Mouse (Mus musculus) CH12.LX (cell line): ENCODE data around the gene Pakap. TPM values are rescaled to one million over a fixed set of nuclear protein-coding genes. Genes with fewer than 3 reads are reported as not detected.

Experiments used
- DNase-seq: peaks from one replicate; pipeline ENCODE4 v3.0.0-alpha.2; 2013; ENCODE audit errors: extremely low read depth
- H3K27ac ChIP-seq: 2 replicates; pipeline ENCODE4 v1.5.1; 2012; ENCODE audit warnings: low read depth, mild to moderate bottlenecking, control low read depth, moderate library complexity; ENCODE audit not compliant: insufficient read depth
- H3K27me3 ChIP-seq: replicated peaks from 2 replicates; pipeline ENCODE3; 2012; ENCODE audit warnings: inconsistent platforms
- H3K36me3 ChIP-seq, 2 experiments: replicated peaks in 1 of 2; 2 replicates each; pipeline versions ENCODE3 to v1.6.1; 2012; ENCODE audit warnings: inconsistent platforms in 1 of 2, low read length in 1 of 2, mild to moderate bottlenecking in 1 of 2, mixed read lengths in 1 of 2, moderate library complexity in 1 of 2; ENCODE audit not compliant: control insufficient read depth in 1 of 2, insufficient read depth in 1 of 2
- H3K4me1 ChIP-seq, 2 experiments: 2 replicates each; pipeline ENCODE4 v1.6.1; 2012; ENCODE audit warnings: inconsistent platforms in 1 of 2, moderate library complexity in 1 of 2; ENCODE audit not compliant: insufficient read depth in 2 of 2, control insufficient read depth in 1 of 2
- H3K4me2 ChIP-seq: 2 replicates; pipeline ENCODE4 v1.6.1; 2012; ENCODE audit warnings: low read depth, mild to moderate bottlenecking, control low read depth; ENCODE audit not compliant: poor library complexity, insufficient read depth, severe bottlenecking
- H3K4me3 ChIP-seq, 3 experiments: fragments of 150-350 bp in 1 of 3; sonication (generic) in 1 of 3; replicated peaks in 1 of 3; 2 replicates each; pipeline versions ENCODE3 to v1.5.1; 2011 to 2012; ENCODE audit warnings: low read depth in 2 of 3, low read length in 2 of 3, mild to moderate bottlenecking in 2 of 3, moderate library complexity in 2 of 3, control low read depth in 1 of 3, improper control_type of control experiment in 1 of 3, inconsistent platforms in 1 of 3, mixed read lengths in 1 of 3; ENCODE audit not compliant: poor library complexity in 1 of 3
- H3K79me2 ChIP-seq: replicated peaks from 2 replicates; pipeline ENCODE4 v1.6.1; 2012; ENCODE audit warnings: mild to moderate bottlenecking, moderate library complexity; ENCODE audit not compliant: control insufficient read depth, poor library complexity, insufficient read depth, severe bottlenecking; ENCODE audit errors: extremely low read depth
- H3K9ac ChIP-seq: 2 replicates; pipeline ENCODE4 v1.6.1; 2012; ENCODE audit warnings: low read depth, mild to moderate bottlenecking, control low read depth, moderate library complexity; ENCODE audit not compliant: insufficient read depth
- H3K9me3 ChIP-seq: replicated peaks from 2 replicates; pipeline ENCODE3; 2012; ENCODE audit warnings: low read length, inconsistent platforms, mixed read lengths
- BHLHE40 ChIP-seq: IDR thresholded peaks from 2 replicates; pipeline ENCODE4 v1.6.1; 2011; ENCODE audit warnings: mild to moderate bottlenecking, low read depth, low read length, improper control_type of control experiment
- CTCF ChIP-seq, 2 experiments: IDR thresholded peaks in 1 of 2; conservative IDR thresholded peaks in 1 of 2; 2 replicates each; pipeline ENCODE4 v1.5.1; 2011 to 2012; ENCODE audit warnings: low read depth in 2 of 2, low read length in 2 of 2, improper control_type of control experiment in 1 of 2, inconsistent platforms in 1 of 2, mild to moderate bottlenecking in 1 of 2, moderate library complexity in 1 of 2
- HCFC1 ChIP-seq: IDR thresholded peaks from 2 replicates; pipeline ENCODE4 v1.6.1; 2012; ENCODE audit warnings: low read depth, mild to moderate bottlenecking, inconsistent platforms, low read length, improper control_type of control experiment
- MAFK ChIP-seq: IDR thresholded peaks from 2 replicates; pipeline ENCODE4 v1.6.1; 2011; ENCODE audit warnings: low read length, improper control_type of control experiment; ENCODE audit not compliant: insufficient replicate concordance
- PAX5 ChIP-seq: IDR thresholded peaks from 2 replicates; pipeline ENCODE4 v1.6.1; 2012; ENCODE audit warnings: low read length, inconsistent platforms, mixed read lengths
- SMC3 ChIP-seq: IDR thresholded peaks from 2 replicates; pipeline ENCODE4 v1.6.1; 2011; ENCODE audit warnings: low read depth, low read length, improper control_type of control experiment
- UBTF ChIP-seq: IDR thresholded peaks from 2 replicates; pipeline ENCODE4 v1.6.1; 2012; ENCODE audit warnings: low read depth, mild to moderate bottlenecking, inconsistent platforms, low read length, improper control_type of control experiment, moderate library complexity
- USF1 ChIP-seq: IDR thresholded peaks from 2 replicates; pipeline ENCODE4 v1.6.1; 2014; ENCODE audit warnings: low read depth, mild to moderate bottlenecking, inconsistent platforms, low read length, improper control_type of control experiment
- ZC3H11A ChIP-seq: IDR thresholded peaks from 2 replicates; pipeline ENCODE4 v1.6.1; 2012; ENCODE audit warnings: low read depth, mild to moderate bottlenecking, inconsistent platforms, low read length, improper control_type of control experiment
- ZMIZ1 ChIP-seq: IDR thresholded peaks from 2 replicates; pipeline ENCODE4 v1.6.1; 2012; ENCODE audit warnings: low read depth, mild to moderate bottlenecking, inconsistent platforms, low read length, improper control_type of control experiment
- dilution Hi-C: fragments of 300-500 bp; cut with MboI; formaldehyde crosslinking; loops from 2 replicates; pipeline ENCODE4 v1.14.3; 2020; ENCODE audit warnings: low sequenced_read_pairs; ENCODE audit not compliant: extremely low pct_unique_long_range_greater_than_20kb, extremely low pct_ligation_motif_present
- in situ Hi-C: fragments of 300-500 bp; cut with MboI; formaldehyde crosslinking; loops from 3 replicates; pipeline ENCODE4 v1.14.3; 2019; ENCODE audit warnings: low sequenced_read_pairs, low pct_ligation_motif_present, low pct_unique_long_range_greater_than_20kb, mixed read lengths
- polyA plus RNA-seq: library from polyadenylated mRNA; unstranded; fragments of >175 nt; gene quantifications from 2 replicates; pipeline ENCODE4 v1.2.1, GENCODE M21; 2012; ENCODE audit warnings: low read depth; ENCODE audit not compliant: insufficient read length
- total RNA-seq, 2 experiments: library from RNA; depleted of rRNA; stranded (reverse); fragments of 300-350 nt in 1 of 2; fragments of >200 nt in 1 of 2; gene quantifications; 2 replicates each; pipeline ENCODE4 v1.2.3; 2012 to 2014

Gene Pakap
- total and polyA plus RNA-seq, 3 experiments, result 0.08 to 0.14 TPM; not detected in 1

DNA sequence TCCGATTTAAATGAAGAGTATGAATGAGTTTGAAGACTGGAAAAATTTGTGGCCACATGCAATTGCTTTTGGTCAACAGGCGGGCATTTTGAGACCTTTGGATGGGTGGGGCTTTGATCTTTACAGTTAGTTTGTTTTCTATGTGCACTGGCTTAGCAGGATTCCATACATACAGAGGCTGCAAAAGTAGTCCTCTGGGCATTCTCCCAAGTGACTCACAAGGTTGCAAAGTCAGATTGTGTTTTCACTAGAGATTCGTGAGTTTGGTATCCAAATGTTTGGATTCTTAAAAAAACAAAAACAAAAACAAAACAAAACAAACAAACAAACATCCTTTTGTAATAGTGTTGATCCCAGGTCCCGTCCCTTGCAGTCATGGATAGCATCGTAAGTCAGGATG lies 7.7 kb downstream of the Pakap start:
- dilution Hi-C loops, result no loop called here

DNA sequence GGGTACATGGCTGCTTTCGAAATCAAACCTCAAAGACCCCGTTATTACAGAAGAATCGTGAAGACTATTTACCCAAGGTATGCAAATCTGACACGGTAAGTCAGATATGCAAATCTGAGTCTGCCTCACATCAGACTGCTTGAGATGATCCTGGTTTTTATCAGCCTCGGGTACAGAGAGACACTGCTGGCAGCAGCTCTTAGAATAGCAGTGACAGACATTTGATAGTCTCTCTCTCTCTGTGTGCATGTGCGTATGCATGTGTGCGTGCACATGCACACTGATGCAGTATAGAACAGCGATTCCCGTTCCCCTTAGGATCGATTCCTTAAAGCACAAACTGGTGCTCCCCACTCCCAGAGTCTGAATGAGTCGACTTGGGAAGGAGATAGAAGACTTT lies 8.1 kb downstream of the Pakap start:
- H3K9me3 ChIP-seq, result no peaks in the 10 kb centered on the region
- TF ChIP-seq SMC3 (no peak), UBTF (no peak)
- no peaks in the 10 kb centered on the region for H3K27me3 ChIP-seq
- dilution Hi-C loops (no loop called here), in situ Hi-C loops (no loop called here)
- H3K4me2 ChIP-seq, result no peak overlapping the region
- H3K4me1 ChIP-seq, result 0 out of 4 replicates have a peak, but pooled peaks cover 0 to 2% of the 10 kb centered on the region in 2 experiments
- no peaks in the 10 kb centered on the region for H3K79me2 ChIP-seq
- DNase-seq, result no peak
- no peak overlapping the region for H3K4me3 ChIP-seq
- no peak overlapping the region for H3K27ac ChIP-seq
- H3K9ac ChIP-seq, result no peak overlapping the region
- H3K36me3 ChIP-seq, result no peaks in the 10 kb centered on the region

More for the DNA sequence above, 7.7 kb downstream of the Pakap start:
- Histone ChIP-seq H3K9ac (no peak overlapping the region), H3K4me3 (no peak overlapping the region), H3K27ac (no peak overlapping the region), H3K4me1 (0 out of 4 replicates have a peak, but pooled peaks cover 0 to 2% of the 10 kb centered on the region in 2 experiments), H3K9me3 (no peaks in the 10 kb centered on the region), H3K36me3 (no peaks in the 10 kb centered on the region), H3K79me2 (no peaks in the 10 kb centered on the region), H3K27me3 (no peaks in the 10 kb centered on the region), H3K4me2 (no peak overlapping the region)
- TF ChIP-seq USF1, result no peak
- TF ChIP-seq HCFC1, result no peak
- no peak for TF ChIP-seq MAFK
- in situ Hi-C loops, result no loop called here
- DNase-seq, result no peak

DNA sequence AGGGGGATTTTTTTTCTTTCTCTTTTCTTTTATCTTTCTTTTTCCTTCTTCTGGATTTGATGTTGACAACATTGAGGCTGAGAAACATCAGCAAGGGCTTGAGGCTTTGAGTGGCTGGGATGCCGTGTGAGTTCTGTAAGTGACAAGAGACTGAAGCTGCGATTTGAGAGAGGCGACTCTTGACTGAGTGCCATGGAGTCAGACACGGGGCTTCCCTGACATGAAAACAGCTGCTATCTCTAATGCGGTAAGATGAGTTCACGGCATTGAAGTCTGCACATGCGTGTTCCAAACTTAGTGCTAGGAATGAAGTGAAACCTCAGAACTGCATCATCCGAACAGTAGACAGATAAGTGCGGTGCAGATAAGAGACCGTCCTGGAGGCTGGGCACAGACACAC lies 11.7 kb downstream of the Pakap start:
- in situ Hi-C loops, result no loop called here
- no peaks in the 10 kb centered on the region for H3K27me3 ChIP-seq
- no peak overlapping the region for H3K27ac ChIP-seq
- DNase-seq, result no peak
- no peak overlapping the region for H3K4me2 ChIP-seq
- TF ChIP-seq BHLHE40 (no peak), ZMIZ1 (no peak), CTCF (conservative IDR thresholded peaks at IDR 0.05 in 1 of 2, IDR thresholded peaks at IDR 0.05 in 1 of 2; ENCODE audit: low read depth in 2 of 2, low read length in 2 of 2) (no peak), ZC3H11A (no peak), PAX5 (no peak)
- TF ChIP-seq, all 38 proteins: peak for 0
- no peaks in the 10 kb centered on the region for H3K9me3 ChIP-seq
- H3K79me2 ChIP-seq, result no peaks in the 10 kb centered on the region
- no peak overlapping the region for H3K4me3 ChIP-seq
- H3K4me1 ChIP-seq, result no peaks in the 10 kb centered on the region
- no peaks in the 10 kb centered on the region for H3K36me3 ChIP-seq
- dilution Hi-C loops, result no loop called here
- H3K9ac ChIP-seq, result no peak overlapping the region
